Mouse (Mus musculus): ENCODE measurements around the gene Lrrn3.
A peak's percentile ranks its signal among the peaks of the same experiment; 100 is the strongest.

Gene Lrrn3

DNA sequence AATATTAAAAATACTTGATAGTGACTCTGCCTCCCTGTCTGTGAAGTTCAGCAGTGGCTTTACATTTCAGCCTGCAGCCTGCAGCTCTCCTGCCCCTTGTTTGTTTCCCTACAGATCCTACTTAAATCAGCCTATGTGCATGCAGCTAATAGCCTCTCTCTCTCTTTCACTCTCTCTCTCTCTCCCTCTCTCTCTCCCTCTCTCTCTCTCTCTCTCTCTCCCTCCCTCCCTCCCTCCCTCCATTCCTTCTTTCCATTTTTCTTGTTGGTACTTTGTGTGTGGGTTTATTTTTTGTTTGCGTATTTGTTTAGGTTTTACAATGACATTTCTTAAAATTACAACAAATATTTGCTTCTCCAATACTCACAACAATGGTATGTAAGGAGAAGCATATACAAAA lies at the start of gene Lrrn3:
Lrrn3 (minus strand) TSS at position 101 of the 400 bp plus-strand sequence.
- no peak for DNase-seq (ENCODE audit: low read depth, low spot score)

DNA sequence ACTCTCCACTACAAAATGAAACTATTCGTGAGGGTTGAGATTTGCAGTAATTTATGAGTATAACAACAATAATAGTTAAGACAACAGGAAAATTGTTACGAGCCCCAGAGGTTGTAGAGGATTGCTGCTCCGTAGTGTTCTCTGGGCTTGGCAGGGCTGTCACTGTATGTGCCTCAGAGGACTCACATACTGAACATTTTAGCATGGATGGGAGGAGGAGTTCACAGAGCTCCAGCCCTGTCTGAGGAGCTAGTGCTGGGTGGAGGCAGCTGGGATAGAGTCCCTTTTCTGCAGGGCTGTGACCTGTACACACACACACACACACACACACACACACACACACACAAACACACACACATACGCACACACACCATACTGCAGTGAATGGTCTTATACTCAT lies 42.2 kb upstream of the Lrrn3 start:
- no peak for DNase-seq (ENCODE audit: low read depth, low spot score)

DNA sequence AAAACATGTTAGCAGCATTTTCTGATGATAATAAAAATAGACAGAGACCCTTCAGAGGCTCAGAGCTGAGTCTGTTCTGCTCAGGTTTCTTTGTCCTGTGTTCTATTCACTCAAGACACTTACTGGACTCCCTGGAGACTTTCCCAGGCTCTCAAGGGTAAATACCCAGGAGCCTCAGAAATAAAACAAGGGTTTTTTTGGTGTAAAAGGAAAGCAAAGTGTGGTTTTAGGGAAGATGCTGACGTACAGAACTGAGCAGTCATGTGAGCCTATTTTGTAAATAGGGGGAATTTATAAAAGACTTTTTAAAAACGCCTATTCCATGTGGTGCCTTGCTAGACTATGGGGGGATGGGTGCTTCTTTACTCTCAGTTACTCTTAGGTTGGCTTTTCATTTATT lies 40.5 kb upstream of the Lrrn3 start:
- DNase-seq (ENCODE audit: low read depth, low spot score): no peak

DNA sequence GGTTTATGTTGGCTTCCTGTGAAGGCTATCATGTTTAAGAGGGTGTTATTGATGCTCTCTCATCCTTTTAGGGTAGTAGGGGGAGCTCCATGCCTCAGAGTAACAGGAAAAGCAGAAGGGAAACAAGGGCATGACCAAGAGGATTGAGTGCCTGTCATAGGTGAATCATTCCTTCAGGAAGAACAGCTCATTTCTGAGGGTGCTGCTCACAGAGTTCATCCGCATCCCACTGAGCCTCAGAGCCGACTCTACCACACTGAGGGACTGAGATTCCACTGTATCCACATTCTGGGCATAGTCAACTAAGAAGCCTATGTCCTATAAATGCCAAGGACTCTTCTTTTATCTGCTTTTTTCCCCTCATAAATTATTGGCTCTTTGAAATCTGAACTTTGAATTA lies 35.4 kb upstream of the Lrrn3 start:
- DNase-seq (ENCODE audit: low read depth, low spot score): no peak

DNA sequence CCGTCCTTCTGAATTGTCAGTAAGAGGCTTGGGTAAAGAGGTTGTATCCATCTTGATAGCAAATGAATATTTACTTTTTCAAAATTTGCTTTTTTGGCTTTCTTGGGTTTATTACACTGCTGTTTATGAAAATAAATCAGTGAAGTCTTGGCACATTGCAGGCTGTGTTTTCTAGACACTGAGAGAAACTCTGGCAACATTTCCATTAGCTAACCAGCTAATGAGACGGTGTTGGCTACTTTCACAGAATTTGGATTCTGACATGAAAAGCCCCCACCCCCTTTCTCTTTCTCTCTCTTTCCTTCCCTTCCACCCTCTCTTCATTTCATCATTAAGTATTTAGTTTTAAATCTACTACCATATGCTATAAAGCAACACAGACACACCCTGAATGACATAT lies 34.1 kb upstream of the Lrrn3 start:
- no peak for DNase-seq (ENCODE audit: low read depth, low spot score)

DNA sequence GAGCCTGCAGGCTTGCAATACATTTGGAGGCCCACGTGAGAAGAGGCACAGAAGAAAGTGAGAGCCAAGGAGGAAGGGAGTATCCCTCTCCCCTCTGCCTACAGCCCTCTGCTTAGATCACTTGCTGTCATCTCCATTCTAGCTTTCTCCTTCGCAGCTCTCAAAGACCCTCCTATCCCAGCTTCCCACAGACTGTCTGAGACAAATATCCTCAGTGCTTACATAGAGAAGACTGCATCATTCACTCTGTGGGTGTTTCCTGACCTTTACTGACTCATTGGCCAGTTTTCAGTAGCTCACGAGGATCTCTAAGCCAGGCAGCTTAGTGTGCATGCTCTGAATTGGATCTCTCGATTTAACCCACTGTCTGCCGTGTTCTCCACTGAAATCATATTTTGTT lies 32.7 kb upstream of the Lrrn3 start:
- DNase-seq (ENCODE audit: low read depth, low spot score): no peak

DNA sequence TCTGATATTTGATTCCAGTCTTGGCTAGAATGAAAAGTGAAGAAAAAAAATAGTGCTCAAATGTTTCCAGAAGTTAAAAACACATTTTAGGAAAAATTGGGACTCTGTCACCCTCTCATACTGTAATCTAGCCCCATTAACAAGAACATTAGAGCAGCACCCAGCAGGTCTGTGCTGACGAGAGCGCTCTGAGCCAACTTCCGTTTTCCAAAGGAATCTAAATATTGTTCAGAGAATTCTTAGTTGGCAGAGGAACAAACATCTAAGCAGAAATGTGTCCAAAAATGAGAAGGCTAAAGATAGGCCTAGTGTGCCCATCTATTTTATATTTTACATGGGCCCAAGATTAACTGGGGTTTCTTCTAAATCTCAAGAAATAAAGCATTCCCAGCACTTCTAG lies 24.4 kb upstream of the Lrrn3 start:
- DNase-seq (ENCODE audit: low read depth, low spot score): no peak

DNA sequence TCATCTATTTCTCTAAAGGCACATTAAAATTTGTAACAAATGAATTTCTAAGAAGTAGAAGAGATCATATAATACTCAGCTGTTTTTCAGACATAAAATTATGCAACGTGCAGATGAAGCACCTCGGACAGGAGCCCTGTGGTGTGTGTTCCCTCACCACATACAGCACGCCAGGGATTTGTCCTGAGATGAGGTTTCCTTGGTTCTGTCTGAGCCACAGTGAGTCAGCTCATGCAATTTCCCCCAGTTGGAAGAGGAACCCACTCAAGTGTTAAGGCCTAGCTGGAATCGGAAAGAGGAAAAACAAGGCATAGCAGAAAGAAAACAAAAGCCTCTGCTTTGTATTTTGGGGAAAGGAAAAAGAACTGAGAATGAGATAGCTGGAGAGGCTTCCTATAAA lies 22.4 kb upstream of the Lrrn3 start:
- no peak for DNase-seq (ENCODE audit: low read depth, low spot score)

DNA sequence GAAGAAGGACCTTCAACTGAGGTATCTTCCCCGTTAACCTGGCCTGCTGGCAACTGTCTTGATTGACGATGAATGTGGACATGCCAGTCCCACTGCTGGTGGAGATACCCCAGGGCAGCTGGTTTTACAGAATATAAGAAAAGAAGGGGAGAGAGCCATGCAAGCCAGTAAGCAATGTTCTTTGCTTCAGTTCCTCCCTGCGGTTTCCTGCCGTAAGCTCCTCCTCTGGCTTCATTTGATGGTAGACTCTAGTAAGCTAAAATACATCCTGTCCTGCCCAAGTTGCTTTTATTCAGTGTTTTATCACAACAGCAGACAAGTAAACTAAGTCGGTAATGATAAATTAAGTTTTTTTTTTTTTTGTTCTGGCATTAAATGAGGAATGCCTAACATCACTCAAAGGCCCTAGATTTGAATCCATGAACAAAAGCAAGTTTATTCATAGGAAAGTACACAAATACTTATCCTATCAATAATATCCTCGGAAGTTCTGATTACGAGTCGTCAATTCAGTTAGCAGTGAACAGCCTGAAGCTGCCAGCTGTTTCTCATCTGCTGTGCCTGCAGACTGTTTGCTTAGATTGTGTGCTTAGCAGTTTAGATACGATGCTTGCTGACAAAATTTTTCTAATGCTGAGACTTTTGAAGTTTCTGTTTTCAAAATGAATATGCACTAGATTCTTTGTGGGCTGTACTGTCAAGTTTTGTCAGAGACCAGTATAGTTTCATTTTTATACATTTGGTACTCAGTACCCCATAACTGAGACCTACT lies 14.0 kb upstream of the Lrrn3 start:
- DNase-seq (ENCODE audit: low read depth, low spot score): no peak

DNA sequence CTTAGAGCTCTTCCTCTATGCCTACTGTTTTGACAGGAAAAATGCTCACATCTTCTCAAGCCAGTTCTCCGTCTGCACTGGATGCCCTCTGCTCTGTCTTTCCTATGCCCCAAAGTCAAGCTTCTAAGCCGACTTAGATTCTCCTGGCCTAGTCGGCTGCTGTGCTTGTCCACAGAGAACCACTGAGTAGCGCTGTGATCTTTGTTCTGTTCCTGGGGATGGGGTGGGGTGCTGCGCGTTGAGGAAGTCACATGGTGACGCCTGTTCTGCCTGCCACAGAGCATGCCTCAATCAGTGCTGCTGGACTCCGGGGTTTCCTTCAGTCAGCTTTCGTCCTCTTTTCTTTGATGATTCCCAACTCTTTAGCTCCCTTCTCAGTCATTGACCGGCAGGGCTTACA lies 8.4 kb upstream of the Lrrn3 start:
- DNase-seq (ENCODE audit: low read depth, low spot score): no peak

DNA sequence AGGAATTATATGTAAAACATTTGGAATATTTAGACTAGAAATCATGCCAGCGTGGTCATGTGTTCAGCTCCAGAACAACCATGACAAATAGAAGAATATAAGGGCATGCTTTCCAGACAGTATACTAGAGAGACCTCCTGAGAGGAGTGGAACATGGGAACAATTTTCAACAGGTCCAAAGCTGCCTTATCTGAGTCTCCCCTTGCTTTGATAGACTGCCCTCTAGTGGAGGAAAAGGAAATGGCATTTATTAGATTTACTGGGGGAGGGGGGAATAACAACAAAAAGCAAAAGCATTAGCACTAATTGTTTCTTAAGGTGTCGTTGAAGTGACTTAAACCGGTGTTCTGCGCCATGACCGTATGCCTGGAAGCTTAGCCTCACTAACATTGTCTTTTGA lies 774 bp upstream of the Lrrn3 start:
- peak; percentile 68 for DNase-seq (ENCODE audit: low read depth, low spot score)

DNA sequence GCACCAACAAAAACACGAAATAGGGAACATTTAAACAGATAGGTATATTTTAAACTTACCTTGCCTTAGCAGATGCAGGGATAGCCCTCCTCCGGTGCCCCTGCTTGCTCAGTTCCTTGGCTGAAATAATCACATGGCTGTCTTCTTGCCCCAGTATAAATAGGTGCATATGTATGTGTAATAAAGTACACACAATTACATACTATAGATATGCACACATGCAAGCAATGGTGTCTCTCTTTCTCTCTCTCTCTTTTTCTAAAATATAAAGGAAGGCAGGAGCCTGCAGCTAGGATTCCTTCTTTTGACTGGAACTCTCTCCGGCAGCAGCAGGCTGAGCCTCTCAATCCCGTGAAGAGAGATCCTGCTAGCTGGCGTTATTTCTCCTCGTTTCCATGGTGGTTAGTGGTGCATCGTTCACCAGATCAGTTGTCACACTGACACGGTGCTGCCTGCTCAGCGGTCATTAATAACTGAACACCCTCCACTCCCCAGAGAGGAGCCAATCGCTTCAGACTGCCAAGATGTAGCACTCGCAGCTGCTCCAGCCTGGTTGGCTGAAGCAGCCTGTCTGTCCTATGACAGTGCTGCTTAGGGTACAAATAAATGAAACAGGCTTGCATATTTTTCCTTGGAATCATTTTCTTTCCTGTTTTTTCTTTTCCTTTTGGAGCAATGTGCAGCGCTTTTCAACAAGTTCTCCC lies 567 bp downstream of the Lrrn3 start:
- no peak for DNase-seq (ENCODE audit: low read depth, low spot score)

DNA sequence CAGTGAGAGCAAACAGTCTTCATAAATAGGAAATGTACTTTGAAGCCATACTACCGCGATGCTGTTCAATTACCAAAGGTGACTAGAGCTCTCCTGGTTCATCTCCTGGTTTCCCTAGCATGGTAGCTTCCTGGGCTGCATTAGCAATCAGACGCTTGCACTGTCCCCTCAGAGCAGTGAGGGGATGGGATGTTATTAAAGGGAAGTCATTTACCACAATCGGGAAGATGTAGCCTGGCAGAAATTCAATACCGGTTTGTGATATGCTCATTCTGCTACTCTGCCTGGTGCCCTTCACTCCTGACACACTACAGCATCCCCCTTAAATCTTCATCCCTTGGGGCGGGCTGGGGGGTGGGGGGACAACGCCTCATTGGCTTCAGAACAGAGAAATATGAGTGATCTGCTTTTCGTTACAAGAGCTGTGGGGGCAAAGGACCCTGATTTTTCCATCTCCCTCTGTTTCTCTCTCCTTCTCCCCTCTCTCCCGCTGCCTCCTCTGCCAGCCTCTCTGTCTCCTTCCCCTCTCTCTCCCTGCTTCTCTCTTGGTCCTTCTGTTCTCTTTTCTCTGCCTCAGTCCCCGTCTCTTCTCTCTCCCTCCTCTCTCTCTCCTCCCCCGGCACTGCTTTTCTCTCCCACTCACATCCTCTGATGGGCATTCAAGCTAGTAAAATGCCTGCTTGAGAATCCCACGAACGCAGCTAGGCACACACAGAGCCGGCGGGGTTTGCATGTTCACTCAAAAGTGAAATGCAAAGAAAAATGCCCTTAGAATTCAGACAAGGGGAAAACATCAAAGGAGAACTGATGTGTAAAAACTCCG lies 1.3 kb downstream of the Lrrn3 start:
- DNase-seq (ENCODE audit: low read depth, low spot score): no peak

DNA sequence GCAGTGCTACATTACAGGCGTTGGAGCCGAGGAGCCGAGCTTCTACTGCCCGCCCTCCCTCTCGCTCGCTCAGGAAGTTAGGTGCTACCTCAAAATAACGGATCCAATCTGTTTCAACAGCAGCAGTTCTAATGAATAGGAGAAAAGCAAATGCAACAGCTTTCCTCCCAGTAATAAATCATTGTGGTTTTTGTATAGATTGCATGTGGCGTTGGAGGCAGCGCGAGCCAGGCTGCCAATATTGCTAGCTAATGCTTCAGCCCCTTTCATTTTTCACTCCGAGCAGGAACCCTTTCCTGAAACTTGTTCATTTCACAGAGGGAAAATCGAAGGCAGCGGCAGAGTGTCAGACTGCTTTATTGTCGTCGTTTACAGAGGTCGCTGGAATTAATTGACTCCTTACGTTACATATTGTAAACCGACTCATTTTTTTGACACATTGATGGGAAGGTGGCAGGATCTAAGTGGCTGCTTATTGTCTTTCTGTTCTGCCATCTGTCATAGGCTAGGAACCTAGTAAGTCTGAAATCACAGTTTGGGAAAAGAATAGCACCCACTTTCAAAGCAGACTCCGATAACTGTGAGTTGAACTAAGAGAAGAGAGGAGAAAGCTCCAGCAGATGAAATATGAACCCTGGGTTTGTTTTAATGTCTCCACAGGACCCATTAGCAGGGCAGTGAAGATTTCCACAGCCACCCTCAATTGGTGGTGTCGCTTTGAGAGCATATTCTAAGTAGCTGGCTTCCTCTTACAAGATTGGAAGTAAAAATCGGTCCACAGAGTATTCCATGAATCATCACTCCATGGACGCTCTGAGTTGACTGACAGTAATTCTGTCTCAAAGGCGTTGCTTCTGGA lies 2.4 kb downstream of the Lrrn3 start:
- DNase-seq (ENCODE audit: low read depth, low spot score): no peak

DNA sequence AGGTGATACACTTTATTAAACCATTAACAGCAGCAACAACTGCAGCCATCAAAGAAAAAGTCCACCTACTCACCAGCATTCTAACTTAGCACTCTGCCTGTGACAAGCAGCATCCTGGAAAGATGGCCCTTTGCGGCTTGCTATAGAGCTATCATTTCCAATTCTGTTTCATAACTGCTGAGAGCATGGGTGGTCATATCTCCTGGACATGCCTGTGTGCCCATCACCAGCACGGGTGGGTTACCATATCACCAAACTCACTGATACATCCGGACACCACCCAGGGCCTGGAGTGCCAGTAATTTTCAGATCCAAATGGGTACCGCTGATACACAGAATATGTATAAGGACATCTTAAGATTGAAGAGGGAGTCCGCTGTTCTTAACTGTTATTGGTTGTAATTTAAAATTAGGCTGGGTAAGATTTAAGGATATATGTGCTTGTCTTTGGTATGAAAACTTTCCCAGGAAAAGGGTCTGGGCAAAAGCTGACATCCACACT lies 3.1 kb downstream of the Lrrn3 start:
- no peak for DNase-seq (ENCODE audit: low read depth, low spot score)

DNA sequence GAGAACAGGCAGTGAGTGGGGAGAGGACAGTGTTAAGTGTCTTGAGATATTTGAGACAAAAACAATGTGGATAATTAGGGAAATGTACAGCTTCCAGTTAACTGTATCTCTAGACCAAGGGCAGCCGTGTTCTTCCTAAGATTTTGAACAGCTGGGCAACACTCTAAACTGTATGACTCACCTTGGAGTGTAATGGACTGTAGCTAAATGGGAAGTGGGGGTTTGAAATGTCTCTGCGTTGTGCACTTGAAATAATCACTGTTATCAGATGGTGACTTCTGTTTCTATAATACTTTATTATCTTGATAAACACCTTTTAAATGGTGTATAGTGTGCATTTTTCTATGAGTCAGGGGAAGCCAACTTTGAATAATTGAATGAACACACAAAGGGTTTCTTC lies 4.7 kb downstream of the Lrrn3 start:
- no peak for DNase-seq (ENCODE audit: low read depth, low spot score)

DNA sequence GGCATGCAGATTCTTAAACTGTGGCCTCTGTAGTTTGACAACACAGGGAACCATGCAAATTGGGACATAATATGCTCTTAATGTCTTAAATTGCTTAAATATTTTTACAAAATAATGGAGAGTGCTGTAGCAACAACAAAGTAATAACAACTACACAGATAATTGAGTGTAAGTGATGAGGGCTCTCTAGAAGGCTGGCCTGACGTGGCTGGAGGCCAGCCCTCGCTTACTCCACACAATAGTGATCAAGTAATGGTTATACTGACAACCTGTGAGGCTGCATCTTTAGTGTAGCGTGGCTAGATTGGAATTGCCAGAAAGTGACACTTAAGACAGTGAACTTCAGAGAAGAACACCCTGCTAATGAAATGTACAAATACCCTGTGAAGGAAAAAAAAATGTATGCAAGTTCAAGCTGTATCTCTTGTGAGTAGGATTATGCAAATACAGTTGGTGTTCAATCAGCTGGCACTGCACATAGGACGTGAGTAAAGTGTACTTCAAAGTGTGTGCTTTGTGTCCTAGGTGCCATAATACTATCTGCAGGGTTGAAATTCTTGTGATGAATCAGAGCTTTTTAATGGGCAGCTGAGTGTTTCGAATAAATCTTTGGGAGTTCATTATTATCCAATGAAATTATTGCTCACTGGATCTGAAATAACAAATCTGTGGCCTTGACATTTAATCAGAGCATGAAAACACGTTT lies 17.0 kb downstream of the Lrrn3 start:
- DNase-seq (ENCODE audit: low read depth, low spot score): no peak

DNA sequence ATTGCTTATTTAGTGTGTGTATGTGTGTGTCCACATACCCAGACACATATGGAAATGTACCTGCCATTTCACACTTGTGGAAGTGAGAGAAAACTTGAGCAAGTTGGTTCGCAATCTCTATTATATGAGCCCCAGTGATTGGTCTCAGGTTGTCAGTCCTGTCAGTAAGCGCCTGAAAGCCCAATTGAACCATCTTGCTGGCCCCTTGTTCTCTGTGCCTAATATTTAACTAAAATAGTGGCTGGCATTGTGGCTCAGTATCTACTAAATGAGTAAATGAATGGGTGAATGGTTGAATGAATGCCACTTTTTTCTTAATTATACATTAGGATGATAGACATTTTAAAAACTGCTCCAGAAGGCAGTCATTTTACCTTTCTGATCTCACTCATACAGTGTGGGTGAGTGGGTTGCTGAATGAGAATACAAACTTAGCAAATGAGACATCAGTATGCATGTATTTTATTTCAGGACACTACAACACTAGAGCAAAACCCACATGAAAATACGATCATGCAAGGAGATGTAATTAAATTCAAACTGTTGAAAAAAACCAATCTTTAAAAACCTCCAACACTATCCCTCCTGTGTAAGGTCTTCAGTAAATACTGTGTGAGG lies 17.7 kb downstream of the Lrrn3 start:
- DNase-seq (ENCODE audit: low read depth, low spot score): no peak

DNA sequence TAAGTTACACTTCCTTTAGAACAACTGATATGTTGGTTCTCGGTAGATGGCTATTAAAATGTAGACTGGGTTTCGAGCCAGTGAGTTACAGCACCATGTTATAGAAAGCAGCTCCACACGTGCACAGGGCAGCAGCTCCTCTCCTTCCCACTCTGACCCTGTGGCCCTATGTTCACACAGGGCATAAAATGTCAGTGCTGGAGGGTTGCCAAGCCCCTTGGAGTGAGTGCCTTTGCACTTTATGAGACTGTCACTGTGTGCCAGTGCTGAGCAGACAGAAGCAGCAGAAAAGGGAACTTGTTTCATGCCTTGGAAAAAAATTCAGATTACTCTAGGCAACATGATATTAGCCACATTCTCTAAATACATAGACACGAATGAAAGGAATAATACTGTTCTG lies 47.8 kb downstream of the Lrrn3 start:
- DNase-seq (ENCODE audit: low read depth, low spot score): no peak

All from retina, postnatal 7 days (tissue).